Mouse (Mus musculus) forebrain, embryonic 10.5 days (tissue): Measurements from ENCODE around the gene Tmem259. TPM values are rescaled to one million over a fixed set of nuclear protein-coding genes. Genes with fewer than 3 reads are reported as not detected.

Experiments used
- DNase-seq: peaks from one replicate; pipeline ENCODE4 v3.0.0-alpha.2; 2017; ENCODE audit warnings: low spot score; ENCODE audit errors: extremely low spot score
- H3K27ac ChIP-seq: fragments of 300-500 bp; sonication (generic); 2 replicates; pipeline ENCODE4 v1.5.1; 2016; ENCODE audit warnings: mild to moderate bottlenecking
- H3K27me3 ChIP-seq: fragments of 300-500 bp; sonication (generic); 2 replicates; pipeline ENCODE4 v1.6.1; 2016; ENCODE audit warnings: mild to moderate bottlenecking; ENCODE audit not compliant: poor library complexity, severe bottlenecking
- H3K36me3 ChIP-seq: fragments of 300-500 bp; sonication (generic); replicated peaks from 2 replicates; pipeline ENCODE4 v1.6.1; 2016; ENCODE audit warnings: mild to moderate bottlenecking, moderate library complexity
- H3K4me1 ChIP-seq: fragments of 300-500 bp; sonication (generic); 2 replicates; pipeline ENCODE4 v1.6.1; 2016
- H3K4me3 ChIP-seq: fragments of 300-500 bp; sonication (generic); 2 replicates; pipeline ENCODE4 v1.5.1; 2016; ENCODE audit warnings: mild to moderate bottlenecking, moderate library complexity
- H3K9me3 ChIP-seq: fragments of 300-500 bp; sonication (generic); 2 replicates; pipeline ENCODE4 v1.6.1; 2016; ENCODE audit warnings: mild to moderate bottlenecking, moderate library complexity
- WGBS: fragments of 180-500 bp; shearing (Covaris S2); methylation state at CpG from one replicate; pipeline ENCODE4 v1.1.7; 2016; 5-methylcytosine and 5-hydroxymethylcytosine counted together
- polyA plus RNA-seq: library from polyadenylated mRNA; unstranded; fragments of >200 nt; fragmentation: Nextera tagmentation; extraction: Ambion mirVana; gene quantifications from 2 replicates; pipeline ENCODE4 v1.2.1, GENCODE M21; 2016

Tmem259 gene
- polyA plus RNA-seq, 1 experiment from 2014 or later: 8.4 TPM

GRCm38 (mm10) chr10:79934272-79934721 lies 49.8 kb downstream of the Tmem259 start:
- WGBS: 77% methylated on average over 13 of the region's 13 CpGs
- DNase-seq: no peak
- Histone ChIP-seq H3K4me3 (0 out of 2 replicates have a peak overlapping the region, but pooled peaks have one; percentile 1), H3K9me3 (no peaks in the 10 kb centered on the region), H3K27ac (peak overlapping the region; percentile 78; the same call in 1 of the 2 replicates), H3K36me3 (peaks cover 81% of the 10 kb centered on the region), H3K4me1 (peaks cover 82% of the 10 kb centered on the region), H3K27me3 (no peaks in the 10 kb centered on the region)

- DNase-seq: no peak
- Histone ChIP-seq H3K4me3 (0 out of 2 replicates have a peak overlapping the region, but pooled peaks have one; percentile 1), H3K36me3 (peaks cover 78% of the 10 kb centered on the region), H3K27ac (peak overlapping the region; percentile 78), H3K4me1 (peaks cover 82% of the 10 kb centered on the region), H3K27me3 (no peaks in the 10 kb centered on the region), H3K9me3 (no peaks in the 10 kb centered on the region)
- 37% methylated on average over 6 of the region's 6 CpGs for WGBS
Measured at GRCm38 (mm10) chr10:79933861-79934260, 50.3 kb downstream of the Tmem259 start.

GRCm38 (mm10) chr10:79933145-79933679 lies 50.9 kb downstream of the Tmem259 start:
- H3K27ac ChIP-seq: peak overlapping the region; percentile 78
- no peaks in the 10 kb centered on the region for H3K9me3 ChIP-seq
- no peaks in the 10 kb centered on the region for H3K27me3 ChIP-seq
- H3K36me3 ChIP-seq: peaks cover 72% of the 10 kb centered on the region
- 75% methylated on average over 9 of the region's 9 CpGs for WGBS
- H3K4me1 ChIP-seq: peaks cover 82% of the 10 kb centered on the region
- no peak for DNase-seq
- H3K4me3 ChIP-seq: peak overlapping the region; percentile 25; the same call in 1 of the 2 replicates

- Histone ChIP-seq H3K27ac (peak overlapping the region; percentile 78), H3K4me3 (peak overlapping the region; percentile 25; the same call in 1 of the 2 replicates), H3K36me3 (peaks cover 67% of the 10 kb centered on the region), H3K9me3 (no peaks in the 10 kb centered on the region), H3K27me3 (no peaks in the 10 kb centered on the region), H3K4me1 (peaks cover 82% of the 10 kb centered on the region)
- WGBS: 35% methylated on average over 8 of the region's 8 CpGs
- DNase-seq: no peak
Measured at GRCm38 (mm10) chr10:79932736-79933135, 51.4 kb downstream of the Tmem259 start.

- WGBS: 91% methylated on average over 9 of the region's 9 CpGs
- H3K9me3 ChIP-seq: no peaks in the 10 kb centered on the region
- DNase-seq: no peak
- H3K27me3 ChIP-seq: no peaks in the 10 kb centered on the region
- peaks cover 58% of the 10 kb centered on the region for H3K36me3 ChIP-seq
- 0 out of 2 replicates have a peak overlapping the region, but pooled peaks have one; percentile 78 for H3K27ac ChIP-seq
- peak overlapping the region; percentile 7; the same call in 1 of the 2 replicates for H3K4me3 ChIP-seq
- H3K4me1 ChIP-seq: peaks cover 80% of the 10 kb centered on the region
Measured at GRCm38 (mm10) chr10:79931797-79932196, 52.3 kb downstream of the Tmem259 start.

- Histone ChIP-seq H3K27ac (peak overlapping the region; percentile 41; the same call in 1 of the 2 replicates), H3K4me1 (peaks cover 84% of the 10 kb centered on the region), H3K9me3 (no peaks in the 10 kb centered on the region), H3K4me3 (peak overlapping the region; percentile 98; the same call in 1 of the 2 replicates), H3K36me3 (peaks cover 55% of the 10 kb centered on the region), H3K27me3 (peaks cover 5% of the 10 kb centered on the region; the same call in 1 of the 2 replicates)
- DNase-seq: no peak
- WGBS: 92% methylated on average over 16 of the region's 16 CpGs
Measured at GRCm38 (mm10) chr10:79930826-79931186, 53.3 kb downstream of the Tmem259 start.

GRCm38 (mm10) chr10:79929967-79930825 lies 53.9 kb downstream of the Tmem259 start:
- Histone ChIP-seq H3K27me3 (peaks cover 6% of the 10 kb centered on the region; the same call in 1 of the 2 replicates), H3K4me1 (peaks cover 89% of the 10 kb centered on the region), H3K9me3 (no peaks in the 10 kb centered on the region), H3K36me3 (peaks cover 49% of the 10 kb centered on the region), H3K27ac (peak overlapping the region; percentile 95), H3K4me3 (peak overlapping the region; percentile 98)
- DNase-seq: no peak
- WGBS: 89% methylated on average over 18 of the region's 18 CpGs

- DNase-seq: no peak
- Histone ChIP-seq H3K27ac (peak overlapping the region; percentile 95), H3K27me3 (peaks cover 11% of the 10 kb centered on the region), H3K9me3 (no peaks in the 10 kb centered on the region), H3K4me3 (peak overlapping the region; percentile 98), H3K36me3 (peaks cover 38% of the 10 kb centered on the region), H3K4me1 (peaks cover 83% of the 10 kb centered on the region)
- 26% methylated on average over 9 of the region's 9 CpGs for WGBS
Measured at GRCm38 (mm10) chr10:79928907-79929701, 55.0 kb downstream of the Tmem259 start.

GRCm38 (mm10) chr10:79928030-79928694 lies 56.0 kb downstream of the Tmem259 start:
- H3K9me3 ChIP-seq: no peaks in the 10 kb centered on the region
- peak overlapping the region; percentile 98 for H3K4me3 ChIP-seq
- peaks cover 29% of the 10 kb centered on the region for H3K36me3 ChIP-seq
- 1% methylated on average over 29 of the region's 29 CpGs for WGBS
- peak; percentile 37 for DNase-seq
- H3K4me1 ChIP-seq: peaks cover 73% of the 10 kb centered on the region
- H3K27me3 ChIP-seq: peaks cover 21% of the 10 kb centered on the region
- H3K27ac ChIP-seq: peak overlapping the region; percentile 95

- peaks cover 67% of the 10 kb centered on the region for H3K4me1 ChIP-seq
- under 1% methylated on average over 54 of the region's 54 CpGs for WGBS
- H3K27me3 ChIP-seq: peaks cover 28% of the 10 kb centered on the region
- H3K27ac ChIP-seq: peak overlapping the region; percentile 95
- H3K4me3 ChIP-seq: peak overlapping the region; percentile 98
- H3K9me3 ChIP-seq: no peaks in the 10 kb centered on the region
- DNase-seq: peak; percentile 69
- peaks cover 23% of the 10 kb centered on the region for H3K36me3 ChIP-seq
Measured at GRCm38 (mm10) chr10:79927324-79928029, 56.7 kb downstream of the Tmem259 start.

GRCm38 (mm10) chr10:79926491-79927323 lies 57.4 kb downstream of the Tmem259 start, which contains the start of gene Arid3a:
Gene Arid3a, plus strand, starts transcription at chr10:79927043.
- WGBS: under 1% methylated on average over 63 of the region's 63 CpGs
- H3K27me3 ChIP-seq: peaks cover 35% of the 10 kb centered on the region

More at GRCm38 (mm10) chr10:79926491-79927323, 57.4 kb downstream of the Tmem259 start, which contains the start of gene Arid3a:
- Histone ChIP-seq H3K4me1 (peaks cover 62% of the 10 kb centered on the region), H3K36me3 (peaks cover 15% of the 10 kb centered on the region), H3K4me3 (peak within 1 kb of the TSS; percentile 98), H3K9me3 (no peaks in the 10 kb centered on the region), H3K27ac (peak within 1 kb of the TSS; percentile 95)
- DNase-seq: peak; percentile 89
